Mouse (Mus musculus): ENCODE results near the gene Ccnk.

The Ccnk gene

GRCm38 (mm10) chr12:108187541-108188091, 8.2 kb downstream of the Ccnk start:
- no peak for DNase-seq (ENCODE audit: low spot score)

GRCm38 (mm10) chr12:108193878-108194277, 14.5 kb downstream of the Ccnk start:
- DNase-seq (ENCODE audit: low spot score): no peak

- DNase-seq (ENCODE audit: low spot score): no peak
Measured at GRCm38 (mm10) chr12:108195761-108196160, 16.4 kb downstream of the Ccnk start.

- no peak for DNase-seq (ENCODE audit: low spot score)
Measured at GRCm38 (mm10) chr12:108198447-108198846, 19.1 kb downstream of the Ccnk start.

GRCm38 (mm10) chr12:108200094-108200493, 20.7 kb downstream of the Ccnk start:
- no peak for DNase-seq (ENCODE audit: low spot score)

GRCm38 (mm10) chr12:108203895-108204294, 24.5 kb downstream of the Ccnk start:
- DNase-seq (ENCODE audit: low spot score): no peak

- DNase-seq (ENCODE audit: low spot score): no peak
Measured at GRCm38 (mm10) chr12:108204978-108205377, 25.6 kb downstream of the Ccnk start.

- peak; percentile 63 for DNase-seq (ENCODE audit: low spot score)
Measured at GRCm38 (mm10) chr12:108206641-108207040, 27.3 kb downstream of the Ccnk start.

- DNase-seq (ENCODE audit: low spot score): no peak
Measured at GRCm38 (mm10) chr12:108208216-108208615, 28.8 kb downstream of the Ccnk start.

GRCm38 (mm10) chr12:108208726-108209438, 29.5 kb downstream of the Ccnk start:
- peak; percentile 66 for DNase-seq (ENCODE audit: low spot score)

- no peak for DNase-seq (ENCODE audit: low spot score)
Measured at GRCm38 (mm10) chr12:108210623-108211022, 31.2 kb downstream of the Ccnk start.

GRCm38 (mm10) chr12:108212071-108212470, 32.7 kb downstream of the Ccnk start:
- no peak for DNase-seq (ENCODE audit: low spot score)

- no peak for DNase-seq (ENCODE audit: low spot score)
Measured at GRCm38 (mm10) chr12:108212476-108212875, 33.1 kb downstream of the Ccnk start.

GRCm38 (mm10) chr12:108213090-108214041, 34.0 kb downstream of the Ccnk start:
- no peak for DNase-seq (ENCODE audit: low spot score)

GRCm38 (mm10) chr12:108215090-108215489, 35.7 kb downstream of the Ccnk start:
- DNase-seq (ENCODE audit: low spot score): no peak

- DNase-seq (ENCODE audit: low spot score): no peak
Measured at GRCm38 (mm10) chr12:108216611-108217370, 37.4 kb downstream of the Ccnk start.

GRCm38 (mm10) chr12:108217572-108217971, 38.2 kb downstream of the Ccnk start:
- peak; percentile 62 for DNase-seq (ENCODE audit: low spot score)

- no peak for DNase-seq (ENCODE audit: low spot score)
Measured at GRCm38 (mm10) chr12:108219163-108219562, 39.8 kb downstream of the Ccnk start.

GRCm38 (mm10) chr12:108219825-108220616, 40.6 kb downstream of the Ccnk start:
- DNase-seq (ENCODE audit: low spot score): no peak

GRCm38 (mm10) chr12:108220621-108221020, 41.2 kb downstream of the Ccnk start:
- no peak for DNase-seq (ENCODE audit: low spot score)

GRCm38 (mm10) chr12:108221206-108221605, 41.8 kb downstream of the Ccnk start:
- no peak for DNase-seq (ENCODE audit: low spot score)

Data from lung, postnatal 25 days (tissue).